Mouse (Mus musculus) cerebellum, postnatal 4 days (tissue): ENCODE data around the gene Pacsin3.
A peak's percentile ranks its signal among the peaks of the same experiment; 100 is the strongest.

Experiments
- DNase-seq, 2 experiments: peaks; one replicate each; pipeline ENCODE4 v3.0.0; 2022; ENCODE audit warnings: low spot score in 2 of 2, mixed read lengths in 1 of 2

Pacsin3 gene

GRCm38 (mm10) chr2:91258830-91259229 lies 3.1 kb downstream of the Pacsin3 start:
- no peak for DNase-seq

GRCm38 (mm10) chr2:91259493-91259892 lies 3.7 kb downstream of the Pacsin3 start:
- DNase-seq = no peak

- no peak for DNase-seq
These were observed 8.2 kb downstream of the Pacsin3 start for GRCm38 (mm10) chr2:91263692-91264660.

GRCm38 (mm10) chr2:91264711-91265681 lies 9.2 kb downstream of the Pacsin3 start, which contains the start of gene Arfgap2:
Gene Arfgap2 (plus strand): TSS chr2:91264974.
- peak; percentile 96 to 98 for DNase-seq

- DNase-seq = no peak
These were observed 12.3 kb downstream of the Pacsin3 start for GRCm38 (mm10) chr2:91268042-91268441.

- no peak for DNase-seq
These were observed 13.0 kb downstream of the Pacsin3 start for GRCm38 (mm10) chr2:91268706-91269105.

GRCm38 (mm10) chr2:91269687-91270133 lies 14.0 kb downstream of the Pacsin3 start:
- no peak for DNase-seq

GRCm38 (mm10) chr2:91278749-91279371 lies 23.1 kb downstream of the Pacsin3 start:
- DNase-seq = peak; percentile 47 to 71

GRCm38 (mm10) chr2:91279372-91279755 lies 23.6 kb downstream of the Pacsin3 start:
- DNase-seq = no peak

- no peak for DNase-seq
These were observed 25.6 kb downstream of the Pacsin3 start for GRCm38 (mm10) chr2:91281366-91281765.

GRCm38 (mm10) chr2:91283972-91284371 lies 28.2 kb downstream of the Pacsin3 start:
- DNase-seq = no peak

GRCm38 (mm10) chr2:91284375-91285199 lies 28.8 kb downstream of the Pacsin3 start:
- DNase-seq = peak in 1 of 2 experiments; percentile 68

GRCm38 (mm10) chr2:91285885-91286505 lies 30.2 kb downstream of the Pacsin3 start:
- peak; percentile 77 to 86 for DNase-seq

GRCm38 (mm10) chr2:91287563-91287962 lies 31.8 kb downstream of the Pacsin3 start:
- DNase-seq = no peak

- DNase-seq = peak in 1 of 2 experiments; percentile 62
These were observed 35.6 kb downstream of the Pacsin3 start for GRCm38 (mm10) chr2:91291197-91292007.

- no peak for DNase-seq
These were observed 38.5 kb downstream of the Pacsin3 start for GRCm38 (mm10) chr2:91294226-91294625.

- no peak for DNase-seq
These were observed 40.1 kb downstream of the Pacsin3 start for GRCm38 (mm10) chr2:91295895-91296294.

GRCm38 (mm10) chr2:91299156-91299555 lies 43.4 kb downstream of the Pacsin3 start:
- no peak for DNase-seq

GRCm38 (mm10) chr2:91300784-91301183 lies 45.0 kb downstream of the Pacsin3 start:
- no peak for DNase-seq
